Comparison of ENCODE assay signal across 20 mouse cellular contexts in the genomic region with DNA sequence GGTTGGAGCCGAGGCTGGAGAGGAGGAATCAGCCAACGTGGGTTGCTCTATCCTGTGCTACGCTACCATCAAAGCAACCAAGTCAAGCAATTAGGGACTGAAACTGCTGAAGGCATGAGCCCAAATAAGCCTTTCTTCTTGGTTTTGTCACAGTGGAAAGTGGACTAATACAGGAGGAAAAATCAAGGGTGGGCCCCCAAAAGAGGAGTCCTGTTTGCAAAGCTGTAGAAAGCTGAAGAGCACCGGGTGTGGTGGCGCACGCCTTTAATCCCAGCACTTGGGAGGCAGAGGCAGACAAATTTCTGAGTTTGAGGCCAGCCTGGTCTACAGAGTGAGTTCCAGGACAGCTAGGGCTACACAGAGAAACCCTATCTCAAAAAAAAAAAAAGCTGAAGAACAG. TPM values are rescaled to one million over a fixed set of nuclear protein-coding genes. Genes with fewer than 3 reads are reported as not detected.
"Had no signal": no experiment of that assay in that cellular context is flagged by ENCODE, and none has a peak within 500 bp of the region (broad histone marks: within the 10 kb centered on the region; RNA-seq: fewer than 3 reads in every experiment).

No protein-coding gene starts in this region.

RNA-seq across cellular contexts. Expression of gene 4930402F06Rik, which starts 55.7 kb away (rescaled TPM):
- polyA plus RNA-seq: gonadal fat pad, adult 2 months; heart, embryonic 10.5 days; heart, embryonic 13.5 days; heart, embryonic 15.5 days; heart, postnatal 0 days; hindbrain, embryonic 11.5 days; hindbrain, embryonic 13.5 days; hindbrain, embryonic 15.5 days; hindbrain, postnatal 0 days; intestine, embryonic 14.5 days; intestine, embryonic 16.5 days; kidney, adult 2 months; kidney, embryonic 15.5 days; kidney, postnatal 0 days; large intestine, adult 2 months; limb, embryonic 11.5 days; limb, embryonic 13.5 days; limb, embryonic 15.5 days; liver, adult 2 months; liver, embryonic 13.5 days had no signal
